ENCODE assay signal across 7 mouse cellular contexts in the genomic region with DNA sequence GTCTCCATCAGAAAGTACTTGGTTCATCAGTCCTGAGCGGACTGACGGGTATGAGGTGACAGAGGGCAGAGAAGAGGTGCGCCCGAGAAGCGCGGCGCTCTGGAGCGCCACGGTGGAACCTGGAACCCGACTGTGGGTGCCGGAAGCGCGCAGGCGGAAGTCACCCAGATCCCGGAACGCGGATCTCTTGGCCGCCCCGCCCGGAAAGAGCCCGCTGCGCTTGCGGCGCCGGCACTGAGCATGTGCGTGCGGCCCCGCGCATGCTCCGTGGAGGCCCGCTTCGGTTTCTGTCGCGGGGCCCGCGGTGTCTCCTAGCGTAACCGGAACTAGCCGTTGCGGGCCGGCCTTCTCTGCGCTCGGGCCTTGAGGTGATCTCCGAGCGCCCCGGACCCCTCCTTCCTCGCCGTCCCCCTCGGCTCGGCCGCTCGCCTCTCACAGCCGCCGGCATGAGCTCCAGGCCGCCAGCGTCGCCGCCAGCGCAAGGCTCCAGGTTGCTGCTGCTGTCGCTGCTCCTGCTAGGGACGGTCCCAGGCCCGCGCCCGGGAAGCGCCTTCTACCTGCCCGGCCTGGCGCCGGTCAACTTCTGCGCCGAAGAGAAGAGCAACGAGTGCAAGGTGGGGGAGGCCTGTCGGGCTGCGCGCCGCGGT. TPM values are rescaled to one million over a fixed set of nuclear protein-coding genes. Genes with fewer than 3 reads are reported as not detected.
DNase-seq lines count a peak whose midpoint lies in the region; ATAC-seq lines count a peak whose summit lies in the region.

A gene (plus strand): TSS at position 217 of the 647 bp plus-strand sequence.

- no peaks in the 10 kb centered on the region for H3K27me3 ChIP-seq in embryonic facial prominence, embryonic 11.5 days (ENCODE audit: control insufficient read depth, insufficient read depth, low read length)
- H3K27me3 ChIP-seq in limb, embryonic 11.5 days (ENCODE audit: control insufficient read depth, insufficient read depth, low read length) = no peaks in the 10 kb centered on the region
- no peaks in the 10 kb centered on the region for H3K27me3 ChIP-seq in midbrain, embryonic 14.5 days (ENCODE audit: control insufficient read depth, insufficient read depth, low read length)

- peaks cover 4% of the 10 kb centered on the region for H3K4me1 ChIP-seq in embryonic facial prominence, embryonic 11.5 days (ENCODE audit: control insufficient read depth, insufficient read depth, low read length)
- H3K4me1 ChIP-seq in limb, embryonic 11.5 days (ENCODE audit: control insufficient read depth, insufficient read depth, low read length) = peaks cover 6% of the 10 kb centered on the region; the same call in 1 of the 2 replicates
- H3K4me1 ChIP-seq in midbrain, embryonic 14.5 days (ENCODE audit: control insufficient read depth, insufficient read depth, low read length) = peaks cover 31% of the 10 kb centered on the region

- under 1% methylated on average over 69 of the region's 76 CpGs for WGBS in embryonic facial prominence, embryonic 11.5 days
- WGBS in limb, embryonic 11.5 days = under 1% methylated on average over 74 of the region's 76 CpGs
- WGBS in midbrain, embryonic 14.5 days = under 1% methylated on average over 76 of the region's 76 CpGs

- peak within 1 kb of the TSS; percentile 96 for H3K9ac ChIP-seq in embryonic facial prominence, embryonic 11.5 days (replicated peaks; ENCODE audit: low read length)
- peak within 1 kb of the TSS; percentile 95 for H3K9ac ChIP-seq in limb, embryonic 11.5 days (ENCODE audit: low read length)
- peak within 1 kb of the TSS; percentile 92 for H3K9ac ChIP-seq in midbrain, embryonic 14.5 days (replicated peaks; ENCODE audit: low read length)

- peak within 1 kb of the TSS; percentile 99 for H3K4me3 ChIP-seq in embryonic facial prominence, embryonic 11.5 days (ENCODE audit: low read depth, low read length)
- H3K4me3 ChIP-seq in limb, embryonic 11.5 days (ENCODE audit: low read depth, low read length) = peak within 1 kb of the TSS; percentile 99
- H3K4me3 ChIP-seq in midbrain, embryonic 14.5 days (replicated peaks; ENCODE audit: low read depth, low read length) = peak within 1 kb of the TSS; percentile 100

- H3K9me3 ChIP-seq in embryonic facial prominence, embryonic 11.5 days (replicated peaks; ENCODE audit: control insufficient read depth, low read length) = no peaks in the 10 kb centered on the region
- H3K9me3 ChIP-seq in limb, embryonic 11.5 days (ENCODE audit: control insufficient read depth, low read length) = no peaks in the 10 kb centered on the region
- no peaks in the 10 kb centered on the region for H3K9me3 ChIP-seq in midbrain, embryonic 14.5 days (ENCODE audit: control insufficient read depth, low read length)

- peak within 1 kb of the TSS; percentile 90 for H3K27ac ChIP-seq in embryonic facial prominence, embryonic 11.5 days (replicated peaks; ENCODE audit: low read depth, low read length)
- H3K27ac ChIP-seq in limb, embryonic 11.5 days (replicated peaks; ENCODE audit: low read depth, low read length) = peak within 1 kb of the TSS; percentile 96
- peak within 1 kb of the TSS; percentile 90 for H3K27ac ChIP-seq in midbrain, embryonic 14.5 days (replicated peaks; ENCODE audit: low read depth, low read length)

- no peaks in the 10 kb centered on the region; the same call in 1 of the 2 replicates for H3K36me3 ChIP-seq in embryonic facial prominence, embryonic 11.5 days (replicated peaks; ENCODE audit: control insufficient read depth, insufficient read depth, low read depth, low read length)
- 0 out of 2 replicates have a peak, but pooled peaks cover 2% of the 10 kb centered on the region for H3K36me3 ChIP-seq in limb, embryonic 11.5 days (ENCODE audit: control insufficient read depth, insufficient read depth, low read length)
- H3K36me3 ChIP-seq in midbrain, embryonic 14.5 days (ENCODE audit: control insufficient read depth, insufficient read depth, low read length) = no peaks in the 10 kb centered on the region

- ATAC-seq in embryonic facial prominence, embryonic 11.5 days (replicated peaks; ENCODE audit: insufficient number of reproducible peaks, low FRiP score, low TSS enrichment, low read depth) = peak; percentile 89
- ATAC-seq in granulocyte monocyte progenitor cell, adult 5-6 weeks (replicated peaks; ENCODE audit: poor library complexity, severe bottlenecking) = peak; percentile 71
- ATAC-seq in limb, embryonic 11.5 days (ENCODE audit: insufficient number of reproducible peaks, low FRiP score, low TSS enrichment, low read depth) = peak; percentile 88
- ATAC-seq in midbrain, embryonic 14.5 days (ENCODE audit: low FRiP score, low TSS enrichment) = peak; percentile 94

- peak within 1 kb of the TSS; percentile 60 for H3K4me2 ChIP-seq in embryonic facial prominence, embryonic 11.5 days (ENCODE audit: low read depth, low read length)
- H3K4me2 ChIP-seq in limb, embryonic 11.5 days (ENCODE audit: low read depth, severe bottlenecking) = peak within 1 kb of the TSS; percentile 66
- H3K4me2 ChIP-seq in midbrain, embryonic 14.5 days (ENCODE audit: low read length) = peak within 1 kb of the TSS; percentile 80

- DNase-seq in adrenal gland, postnatal 14 days = peak; percentile 97
- DNase-seq in embryonic facial prominence, embryonic 11.5 days (ENCODE audit: low spot score) = peak; percentile 94
- peak; percentile 94 for DNase-seq in kidney, adult 18-20 months
- DNase-seq in limb, embryonic 11.5 days (ENCODE audit: low spot score) = peak; percentile 90
- peak; percentile 98 for DNase-seq in midbrain, embryonic 14.5 days
- DNase-seq in spleen, adult 18-20 months = peak; percentile 91 to 92

RNA-seq across cellular contexts. Expression of the gene that starts here (rescaled TPM):
- 121 and 125 TPM in 2 replicates for total RNA-seq in adrenal gland, postnatal 14 days (2021)
- 146 and 159 TPM in 2 replicates for polyA plus RNA-seq in embryonic facial prominence, embryonic 11.5 days (2014; fragmentation: Nextera tagmentation; extraction: Ambion mirVana)
- total RNA-seq in granulocyte monocyte progenitor cell, adult 5-6 weeks (2014; fragmentation: Nextera tagmentation) = 62.7 and 67.8 TPM in 2 replicates
- total RNA-seq in granulocyte monocyte progenitor cell, adult 5-6 weeks (2017) = 108 and 113 TPM in 2 replicates
- polyA plus RNA-seq in limb, embryonic 11.5 days (2014; fragmentation: Nextera tagmentation; extraction: Ambion mirVana) = 117 and 119 TPM in 2 replicates
- 86.9 and 124 TPM in 2 replicates for polyA plus RNA-seq in midbrain, embryonic 14.5 days (2014; fragmentation: Nextera tagmentation; extraction: Ambion mirVana)

Comparison
In these comparisons a context has a peak if more than half of its experiments do, and no peak if none do; other contexts are left out.
1. Peak in every context shown above with its lines: DNase-seq, ATAC-seq, H3K4me3 ChIP-seq and H3K27ac ChIP-seq.